Mouse (Mus musculus): ENCODE measurements around the gene Uox. TPM values are rescaled to one million over a fixed set of nuclear protein-coding genes. Genes with fewer than 3 reads are reported as not detected.

The Uox gene
- under 1 TPM; 0.13 to 0.89 (median 0.24) TPM for total RNA-seq (2022)

DNA sequence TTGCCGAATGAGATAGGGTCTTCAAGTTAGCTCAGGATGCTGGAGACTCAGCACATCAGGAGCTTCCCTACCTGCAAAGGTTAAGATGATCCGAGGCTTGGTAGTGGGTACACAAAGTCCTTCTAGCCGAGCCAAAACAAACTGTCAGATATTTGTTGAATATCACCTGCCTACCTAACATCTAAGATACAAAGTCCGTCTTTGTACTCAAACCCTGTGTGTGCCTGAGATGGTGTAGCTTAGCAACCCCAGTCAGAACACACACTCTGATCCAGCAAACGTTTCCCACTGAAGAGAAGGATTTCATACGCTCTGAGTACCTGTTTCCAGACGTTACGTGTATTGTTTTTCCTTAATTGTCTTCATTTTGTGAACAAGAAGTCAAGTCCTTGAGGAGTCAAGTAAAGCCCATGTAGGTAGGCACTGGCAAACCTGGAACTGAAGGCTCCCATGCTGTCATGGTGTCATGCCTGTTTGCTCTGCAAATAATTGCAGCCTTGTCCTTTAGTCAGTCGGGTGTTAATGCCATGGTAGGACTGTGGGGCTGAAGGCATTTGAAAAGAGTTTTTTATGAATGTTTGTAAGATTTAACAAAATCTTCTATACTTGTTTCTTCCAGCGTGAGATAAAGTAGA is at the start of gene Uox:
Gene Uox, plus strand, starts transcription at position 279 of the 635 bp plus-strand sequence.
- DNase-seq (ENCODE audit: low spot score in 2 of 2) = no peak

DNA sequence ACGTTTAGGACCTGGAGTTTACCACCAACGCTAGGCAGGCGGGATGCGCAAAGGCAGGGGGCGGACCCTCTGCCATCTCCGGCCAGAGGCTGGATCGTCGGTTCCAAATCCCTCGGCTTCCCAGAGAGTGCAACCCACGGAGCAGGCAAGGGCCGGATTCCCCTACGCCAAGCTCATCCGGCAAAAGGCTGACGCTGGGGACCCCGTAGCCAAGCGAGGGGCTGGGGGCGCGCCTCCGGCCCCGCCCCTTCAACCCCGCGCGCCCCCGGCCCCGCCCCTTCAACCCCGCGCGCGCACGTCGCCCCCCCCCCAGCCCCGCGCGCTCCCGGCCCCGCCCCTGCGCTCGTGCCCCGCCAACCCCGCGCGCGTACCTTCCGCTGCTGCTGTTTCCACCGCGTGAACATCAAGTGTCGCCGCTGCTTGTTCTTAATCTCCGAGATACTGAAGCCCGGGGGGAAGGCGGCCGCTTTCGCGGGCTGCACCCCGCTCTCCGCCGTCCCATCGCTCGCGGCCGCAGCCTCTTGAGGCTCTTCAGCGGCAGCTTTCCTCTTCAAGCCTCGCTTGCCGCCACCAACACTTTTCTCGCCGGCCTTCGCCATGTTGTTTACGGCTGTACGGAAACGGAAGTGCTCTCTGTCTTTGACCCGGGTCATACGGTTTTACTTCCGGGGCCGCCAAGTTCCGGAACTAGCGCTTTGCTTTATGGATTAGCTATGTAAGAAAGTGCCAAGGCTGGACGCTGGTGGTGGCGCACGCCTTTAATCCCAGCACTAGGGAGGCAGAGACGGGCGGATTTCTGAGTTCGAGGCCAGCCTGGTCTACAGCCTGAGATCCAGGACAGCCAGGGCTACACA is 49.2 kb upstream of the Uox start, which contains the start of gene Rpf1:
Gene Rpf1, minus strand, starts transcription at position 632 of the 854 bp plus-strand sequence.
- DNase-seq (ENCODE audit: low spot score in 2 of 2) = peak; percentile 90 to 95

DNA sequence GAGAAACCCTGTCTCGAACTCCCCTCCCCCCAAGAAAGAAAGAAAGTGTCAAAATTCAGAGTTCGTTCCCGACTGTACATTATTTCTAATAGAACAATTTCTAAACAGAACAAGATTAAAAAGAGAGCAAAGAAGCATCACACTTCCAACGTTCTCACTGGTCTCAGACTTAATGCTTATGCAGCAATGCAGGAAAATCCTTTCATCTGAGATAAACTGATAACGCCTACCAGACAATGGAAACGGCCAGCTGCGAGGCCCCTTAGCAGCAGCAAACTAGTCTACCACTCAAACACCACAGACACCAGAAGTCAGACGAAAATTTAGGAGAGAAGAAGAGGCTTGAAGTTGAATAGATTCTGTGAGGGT is 48.6 kb upstream of the Uox start:
- DNase-seq (ENCODE audit: low spot score in 2 of 2) = no peak

DNA sequence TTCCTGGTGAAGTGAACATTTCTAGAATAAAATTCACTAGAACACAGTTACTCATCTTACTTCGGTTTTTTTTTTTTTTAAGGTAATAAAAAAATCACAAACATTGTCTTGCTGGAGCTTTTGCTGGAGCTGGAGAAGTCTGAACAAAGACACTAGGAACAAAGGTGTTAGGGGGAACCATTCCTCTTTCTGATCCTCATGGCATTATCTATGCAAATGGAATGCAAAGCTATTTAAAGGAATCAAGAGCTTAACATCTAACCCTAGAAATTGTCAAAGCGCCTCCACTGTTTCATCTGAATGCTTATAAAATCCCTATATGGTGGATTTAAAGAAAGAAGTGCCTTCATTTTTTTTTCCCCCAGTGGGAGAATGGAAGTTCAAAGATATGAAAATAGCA is 41.9 kb upstream of the Uox start:
- no peak for DNase-seq (ENCODE audit: low spot score in 2 of 2)

DNA sequence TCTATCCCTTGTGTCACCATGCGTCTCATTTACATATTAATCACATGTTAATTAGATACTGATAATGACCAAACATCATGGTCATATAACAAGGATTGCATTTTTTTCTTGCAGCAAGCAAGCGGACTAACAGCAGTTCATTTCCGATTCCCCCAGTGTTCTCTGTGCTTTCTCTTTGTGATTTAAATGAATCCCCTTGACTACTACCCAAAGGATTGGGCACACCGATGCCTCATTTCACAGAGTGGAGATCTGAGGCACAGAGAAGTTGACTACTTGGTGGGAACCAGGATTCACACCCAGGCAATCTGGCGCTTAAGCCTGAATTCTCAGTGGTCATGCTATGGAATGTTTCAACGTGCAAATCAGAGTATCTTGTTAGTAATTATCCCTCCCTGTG is 35.2 kb upstream of the Uox start:
- no peak for DNase-seq (ENCODE audit: low spot score in 2 of 2)

DNA sequence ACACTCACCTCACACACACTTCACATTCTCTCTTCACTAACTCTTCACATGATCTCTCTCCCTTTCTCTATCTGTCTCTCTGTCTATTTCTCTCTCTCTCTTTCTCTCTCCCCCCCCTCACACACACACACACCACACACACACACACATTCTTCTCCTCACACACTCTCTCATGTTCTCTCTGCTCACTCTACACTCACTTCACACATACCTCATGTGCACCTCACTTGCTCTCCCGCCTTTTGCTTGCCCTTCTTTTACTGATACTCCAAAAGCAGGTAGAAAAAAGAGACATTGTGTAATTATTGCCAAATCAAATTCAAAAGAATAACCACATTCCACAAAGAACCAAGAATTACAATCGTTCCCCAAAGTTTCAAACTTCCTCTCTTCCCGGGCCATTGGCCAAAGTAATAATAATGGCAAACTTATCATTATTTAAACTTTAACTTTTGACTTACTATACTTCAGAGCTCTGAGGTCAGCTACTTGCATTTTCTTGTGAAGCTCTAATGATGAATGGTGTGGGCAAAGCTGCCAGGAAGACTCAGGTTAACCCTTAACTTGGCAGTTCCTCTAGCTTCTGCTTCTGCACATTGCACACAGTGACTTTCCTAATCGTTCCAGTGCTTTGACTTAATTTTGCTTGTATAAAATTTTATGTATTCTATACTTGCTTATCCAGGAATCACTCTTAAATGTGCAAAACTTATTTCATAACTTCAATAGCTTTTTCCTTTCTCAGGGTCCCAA is 29.5 kb upstream of the Uox start:
- no peak for DNase-seq (ENCODE audit: low spot score in 2 of 2)

DNA sequence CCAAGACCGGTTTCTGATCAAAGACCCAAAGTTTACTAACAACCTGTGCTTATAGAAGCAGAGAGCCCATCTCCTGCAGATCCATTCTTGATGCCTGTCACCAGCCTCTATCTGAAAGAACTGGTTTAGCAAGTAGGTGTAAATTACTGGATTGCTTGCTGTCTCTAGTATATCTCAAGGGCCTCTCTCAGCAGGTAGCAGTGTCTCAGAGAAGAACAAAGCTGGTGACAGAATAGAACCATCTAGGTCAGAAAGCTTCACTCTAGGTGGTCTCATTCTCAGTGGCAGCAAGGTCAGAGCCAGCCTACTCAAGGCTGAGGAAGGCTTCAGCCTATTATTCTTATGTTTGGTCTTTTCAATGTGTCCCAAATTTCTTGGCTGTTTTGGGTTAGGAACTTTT is 26.6 kb upstream of the Uox start:
- DNase-seq (ENCODE audit: low spot score in 2 of 2) = no peak

DNA sequence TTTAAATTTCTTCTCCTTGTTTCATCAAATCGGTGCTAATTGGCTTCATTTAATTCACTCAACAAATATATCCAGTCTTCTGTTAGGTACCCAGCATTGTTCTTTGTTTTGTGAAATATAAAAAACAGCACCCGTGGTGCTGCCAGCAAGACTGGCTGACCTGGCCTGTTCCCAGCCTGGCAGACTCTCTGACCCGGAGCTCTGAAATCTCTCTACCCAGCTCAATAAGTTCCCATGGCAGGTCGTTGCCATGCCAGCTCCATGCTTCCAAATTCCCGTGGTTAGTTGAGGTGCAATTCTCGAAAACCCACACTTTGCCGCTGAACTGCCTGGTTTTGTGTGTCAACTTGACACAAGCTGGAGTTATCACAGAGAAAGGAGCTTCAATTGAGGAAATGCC is 15.4 kb upstream of the Uox start:
- no peak for DNase-seq (ENCODE audit: low spot score in 2 of 2)

DNA sequence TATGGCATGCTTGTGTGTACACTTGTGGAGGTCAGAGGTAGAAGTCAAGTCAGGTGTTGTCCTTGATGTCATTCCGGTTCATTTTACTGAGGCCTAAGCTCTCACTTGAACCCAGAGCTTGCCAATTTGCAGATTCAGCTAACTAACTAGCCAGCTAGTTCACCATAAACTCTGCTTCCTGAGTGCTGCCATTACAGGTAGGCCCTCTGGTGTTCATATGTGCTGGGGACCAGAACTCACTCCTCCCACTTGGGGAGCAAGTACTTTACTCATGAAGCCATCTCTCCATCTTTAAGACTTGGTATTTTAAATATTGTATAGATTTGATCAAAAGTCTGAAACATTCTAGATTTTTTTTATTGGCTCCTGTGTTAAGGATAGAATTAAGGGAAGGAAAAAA is 13.7 kb upstream of the Uox start:
- no peak for DNase-seq (ENCODE audit: low spot score in 2 of 2)

DNA sequence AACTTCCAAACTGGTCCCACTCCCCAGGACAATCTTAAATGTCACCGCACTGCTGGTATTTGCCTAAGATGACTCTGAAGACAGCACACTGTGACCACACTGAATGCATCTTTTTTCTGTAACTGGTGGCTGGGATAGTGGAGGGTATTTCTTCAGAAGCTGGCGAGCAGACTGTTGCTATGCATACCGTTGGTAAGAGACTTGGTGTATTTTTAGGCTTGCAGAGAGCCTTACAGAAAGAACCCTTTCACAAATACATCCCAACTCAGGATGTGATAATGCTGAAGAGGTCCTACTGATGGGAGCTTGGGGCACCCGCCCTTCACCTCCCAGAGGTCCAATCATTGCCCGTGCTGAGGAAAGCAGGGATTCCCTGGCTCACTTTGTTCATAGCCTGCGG is 12.7 kb upstream of the Uox start:
- DNase-seq (ENCODE audit: low spot score in 2 of 2) = no peak

DNA sequence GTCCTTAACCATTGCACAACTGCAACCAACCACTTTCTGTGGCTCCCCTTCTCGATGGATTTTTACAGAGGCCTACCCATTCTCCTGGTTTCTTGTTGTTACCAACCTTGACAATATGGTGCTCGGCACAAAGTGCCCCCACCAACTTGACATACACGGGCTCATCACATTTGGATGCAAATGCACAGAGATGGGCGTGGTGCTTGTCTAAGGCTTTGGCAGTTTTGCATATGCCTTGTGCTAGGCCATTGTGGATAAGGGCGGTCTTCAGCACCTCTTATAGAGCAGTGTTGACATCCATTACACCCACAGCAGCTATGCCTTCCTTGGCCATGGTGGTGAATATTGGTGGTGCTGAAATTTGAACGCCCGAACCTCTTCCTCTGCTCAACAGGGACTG is 7.3 kb upstream of the Uox start:
- no peak for DNase-seq (ENCODE audit: low spot score in 2 of 2)

DNA sequence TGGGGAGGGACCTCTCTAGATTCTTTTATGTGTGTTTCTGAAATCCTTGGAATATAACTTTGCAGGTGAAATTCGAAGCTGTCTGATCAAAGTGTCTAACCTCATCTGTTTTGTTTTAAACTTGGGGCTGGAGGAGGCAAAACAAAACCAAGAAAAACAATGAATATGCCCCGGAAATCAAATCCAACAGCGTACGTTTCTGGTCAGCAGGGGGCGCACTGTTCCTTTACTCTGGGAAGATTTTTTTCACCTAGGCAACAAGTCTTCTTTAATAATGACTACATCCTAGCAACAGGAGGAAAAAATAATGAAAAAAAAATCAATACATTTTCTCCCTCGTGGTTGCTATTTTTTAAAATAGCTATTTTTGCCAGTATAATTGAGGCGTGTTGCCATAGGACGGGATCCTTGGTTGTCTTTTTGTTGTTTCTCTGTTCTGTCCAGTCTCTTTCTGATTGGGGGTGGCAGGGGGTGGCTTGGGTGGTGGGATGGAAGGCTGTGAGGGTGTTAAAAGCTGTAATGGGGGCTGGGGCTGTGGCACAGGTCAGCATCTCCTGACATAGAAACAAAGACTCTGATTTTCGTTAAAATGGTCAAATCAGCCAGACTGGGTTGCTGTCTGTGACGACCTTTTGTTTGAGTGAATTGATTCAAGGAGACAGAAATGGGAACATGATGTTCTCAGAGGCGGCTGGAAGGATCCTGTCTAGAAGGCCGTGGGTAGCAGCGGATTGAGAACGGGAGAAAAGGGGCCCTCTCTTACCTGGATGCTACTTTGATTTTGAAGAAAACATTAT is 5.8 kb upstream of the Uox start:
- DNase-seq (ENCODE audit: low spot score in 2 of 2) = peak; percentile 69 to 89

DNA sequence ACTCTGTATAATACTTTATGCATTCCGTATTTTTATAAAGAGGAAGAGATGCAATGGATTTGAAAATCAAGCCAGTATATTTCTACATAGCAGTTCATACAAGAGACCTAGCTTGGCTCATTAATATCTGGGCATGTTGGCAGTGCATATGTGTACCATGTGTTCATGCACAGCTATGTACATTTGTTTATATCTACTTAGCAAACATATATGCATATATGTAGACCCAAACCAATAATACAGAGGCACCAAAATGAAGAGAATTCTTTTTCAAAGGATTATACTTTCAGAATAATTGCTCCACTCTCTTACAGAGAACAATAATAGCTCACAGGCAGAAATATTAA is 5.2 kb upstream of the Uox start:
- DNase-seq (ENCODE audit: low spot score in 2 of 2) = no peak

DNA sequence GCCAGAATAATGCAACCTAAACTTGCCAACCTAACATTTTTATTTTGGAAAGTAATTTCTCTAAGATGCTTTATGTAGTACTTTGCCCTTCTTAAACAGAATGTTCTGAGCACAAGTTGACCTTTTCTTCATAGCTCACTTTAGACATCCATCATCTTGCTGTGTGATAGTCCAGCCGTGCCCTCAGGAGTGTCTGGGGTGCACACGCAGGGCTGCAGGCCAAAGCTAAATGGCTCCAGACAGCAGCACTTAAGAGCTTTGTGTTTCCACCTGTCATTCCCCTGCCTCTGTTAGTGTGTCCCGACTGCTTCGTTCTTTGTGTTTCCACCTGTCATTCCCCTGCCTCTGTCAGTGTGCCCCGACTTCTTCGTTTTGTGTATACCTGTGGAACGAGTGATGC is 2.9 kb upstream of the Uox start:
- no peak for DNase-seq (ENCODE audit: low spot score in 2 of 2)

DNA sequence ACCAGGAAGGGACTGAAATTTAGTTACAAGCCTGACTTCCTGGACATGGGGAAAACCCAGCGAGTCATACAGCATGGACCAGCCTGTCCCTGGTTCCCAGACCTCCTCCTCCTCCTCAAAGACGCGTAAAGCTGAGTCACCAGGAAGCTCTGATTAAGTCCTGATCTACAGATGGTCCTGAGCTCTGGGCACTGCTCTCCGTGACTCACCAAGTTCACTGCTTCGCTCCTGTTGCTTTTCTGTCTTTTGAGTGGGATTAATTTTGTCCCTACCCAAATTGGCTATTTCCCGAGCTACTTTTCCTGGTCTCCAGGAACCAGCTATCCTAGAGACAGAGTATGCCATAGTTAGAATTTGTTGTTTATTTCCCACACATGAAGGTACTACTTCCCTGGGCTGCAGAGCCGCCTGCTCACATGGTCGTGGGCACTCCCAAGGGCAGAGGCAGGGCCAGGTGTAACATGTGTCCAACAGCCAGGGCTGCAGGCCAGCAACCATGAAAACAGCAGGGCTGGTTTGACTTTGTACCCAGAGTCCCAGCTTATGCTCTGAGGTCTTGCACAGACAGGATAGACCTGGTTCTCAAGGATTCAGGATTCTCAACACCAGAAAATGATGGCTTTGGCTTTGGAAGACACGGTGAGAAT is 2.2 kb upstream of the Uox start:
- DNase-seq (ENCODE audit: low spot score in 2 of 2) = peak; percentile 21 to 32

DNA sequence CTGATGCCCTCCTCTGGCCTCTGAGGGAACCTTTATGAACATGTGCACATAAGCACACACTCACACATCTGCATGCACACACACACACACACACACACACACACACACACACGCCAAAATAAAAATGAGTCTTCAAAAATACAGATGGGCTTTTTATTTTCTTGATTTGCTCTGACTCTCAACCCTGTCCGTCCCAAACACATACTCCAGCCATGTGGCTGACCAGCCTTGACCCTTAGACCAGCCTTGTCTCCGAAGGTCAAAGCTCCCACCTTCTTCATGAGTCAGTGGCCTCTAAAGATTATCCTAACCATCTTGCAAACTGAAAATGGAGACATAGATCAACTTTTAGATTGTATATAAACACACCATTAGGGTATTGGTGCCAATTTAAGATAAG is 632 bp upstream of the Uox start:
- DNase-seq (ENCODE audit: low spot score in 2 of 2) = no peak

DNA sequence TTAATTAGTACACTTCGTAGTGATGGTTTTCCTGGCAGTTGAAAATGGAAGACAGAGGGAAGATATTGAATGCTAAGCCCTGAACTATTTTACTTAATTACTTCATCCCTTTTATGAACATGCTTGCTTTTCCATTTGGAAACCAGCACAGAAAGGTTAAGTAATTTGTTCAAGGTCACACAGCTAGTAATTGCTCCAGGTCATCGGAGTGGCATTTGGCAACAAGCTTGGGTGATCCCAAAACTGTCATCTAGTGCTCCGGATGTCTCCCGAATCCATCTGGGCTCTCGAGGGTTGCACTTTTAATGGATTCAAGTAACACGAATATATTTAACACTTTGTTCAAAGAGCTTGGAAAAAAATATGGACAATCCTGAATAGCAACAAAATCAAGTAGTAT is 713 bp downstream of the Uox start:
- DNase-seq (ENCODE audit: low spot score in 2 of 2) = no peak

DNA sequence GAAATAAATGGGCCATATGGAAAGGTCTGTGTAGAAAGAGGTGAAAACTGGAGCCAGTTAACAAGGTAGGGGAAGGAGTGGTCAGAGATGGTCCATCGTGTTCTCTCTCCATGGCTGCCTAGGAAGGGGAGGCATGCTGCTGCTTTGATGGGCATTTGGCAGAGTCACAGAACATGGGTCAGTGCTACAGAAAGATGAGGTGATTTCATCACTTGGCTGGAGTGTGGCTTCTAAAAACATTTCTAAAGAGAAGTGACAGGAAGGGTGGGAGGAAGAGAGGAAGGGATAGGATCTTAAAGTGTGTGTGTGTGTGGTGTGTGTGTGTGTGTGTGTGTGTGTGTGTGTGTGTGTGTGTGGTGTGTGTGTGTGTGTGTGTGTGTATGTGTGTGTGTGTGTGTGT is 1.1 kb downstream of the Uox start:
- DNase-seq (ENCODE audit: low spot score in 2 of 2) = no peak

DNA sequence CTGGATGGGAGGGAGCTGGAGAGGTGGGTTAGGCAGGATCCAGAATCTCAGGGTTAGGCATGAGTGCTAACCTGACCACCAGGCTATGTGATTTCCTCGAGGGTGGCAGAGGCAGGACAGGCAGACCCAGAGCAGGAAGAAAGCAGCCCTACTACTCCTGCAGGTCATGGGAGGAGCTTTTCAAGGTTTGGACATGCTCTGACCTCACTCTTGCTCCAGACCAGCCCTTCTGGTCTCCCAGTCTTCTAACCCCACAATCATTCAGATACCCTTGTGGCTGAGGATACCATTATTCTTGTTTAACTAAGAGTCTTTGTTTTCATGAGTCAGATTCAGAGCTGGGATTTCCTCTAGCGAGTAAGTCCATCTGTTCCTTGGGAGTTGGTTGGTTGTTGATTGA is 7.4 kb downstream of the Uox start:
- DNase-seq (ENCODE audit: low spot score in 2 of 2) = no peak

DNA sequence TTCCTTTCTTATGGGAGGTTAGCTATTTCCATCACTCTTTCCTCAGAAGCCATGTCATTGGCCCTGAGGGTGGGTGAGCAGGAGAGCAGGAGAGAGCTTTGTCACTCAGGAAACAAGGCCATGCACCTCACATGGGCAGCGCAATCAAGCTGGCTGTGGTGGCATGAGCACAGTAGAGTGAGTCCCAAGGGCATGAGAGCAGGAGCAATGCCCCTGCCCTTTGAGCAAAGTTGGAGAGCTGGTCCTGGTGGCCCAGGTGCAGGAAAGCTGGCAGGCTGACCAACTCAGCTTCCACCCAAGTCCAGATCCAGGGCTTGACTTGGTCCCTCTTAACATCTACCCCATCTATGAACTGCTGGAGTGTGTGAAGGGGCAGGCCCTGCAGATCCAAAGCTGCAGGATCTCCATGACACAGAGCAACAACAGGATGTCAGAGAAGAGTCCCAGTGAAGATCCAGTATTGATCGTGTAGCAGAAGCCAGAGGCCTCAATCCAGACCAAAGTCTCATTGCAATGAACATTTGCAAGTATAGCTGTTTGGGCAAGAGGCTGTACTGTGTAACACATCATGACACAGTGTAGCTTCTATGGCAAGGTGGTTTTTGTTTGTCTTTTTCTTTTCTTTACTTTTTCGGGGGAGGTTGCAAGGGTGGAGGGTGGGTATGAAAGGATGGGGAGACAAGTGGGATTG is 10.0 kb downstream of the Uox start:
- DNase-seq (ENCODE audit: low spot score in 2 of 2) = no peak

DNA sequence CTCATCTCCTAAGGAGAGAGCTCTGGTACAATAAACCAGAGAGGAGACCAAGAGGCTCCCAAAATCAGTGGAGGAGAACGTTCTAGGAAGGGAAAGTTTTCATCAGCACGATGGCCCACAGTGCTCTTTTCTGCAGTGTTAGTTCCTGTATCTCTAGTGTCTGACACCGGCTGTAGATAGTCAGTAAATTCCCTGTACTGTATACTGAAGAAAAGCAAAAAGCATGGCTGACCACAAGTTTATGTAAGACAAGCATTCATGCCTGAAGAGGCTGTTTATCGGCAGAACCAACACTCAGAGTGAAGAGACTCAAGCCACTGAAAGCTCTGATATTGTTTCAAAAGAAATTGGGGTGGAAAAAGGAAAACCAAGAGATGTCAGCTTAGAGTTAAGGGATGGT is 13.3 kb downstream of the Uox start:
- no peak for DNase-seq (ENCODE audit: low spot score in 2 of 2)

All from layer of hippocampus, adult 8-10 months (tissue).